Mouse (Mus musculus) kidney, embryonic 15.5 days (tissue): ENCODE data around the gene Gstt1. TPM values are rescaled to one million over a fixed set of nuclear protein-coding genes. Genes with fewer than 3 reads are reported as not detected.
"Not testable (repeated sequence)": the region's sequence is repeated elsewhere in the genome, so short reads cannot be mapped to it uniquely, and the experiment has no call there.

ENCODE experiments used
- ATAC-seq: fragments of 200-750 bp; cut with Nextera tagmentation; replicated peaks from 2 replicates; pipeline ENCODE4 v1.8.0; 2017; ENCODE audit warnings: moderate TSS enrichment; ENCODE audit not compliant: low FRiP score
- H3K27ac ChIP-seq: fragments of 300-500 bp; sonication (generic); 2 replicates; pipeline ENCODE4 v1.5.1; 2015; ENCODE audit warnings: mild to moderate bottlenecking, inconsistent platforms
- H3K27me3 ChIP-seq: fragments of 300-500 bp; sonication (generic); 2 replicates; pipeline ENCODE4 v1.6.1; 2015; ENCODE audit warnings: inconsistent platforms
- H3K36me3 ChIP-seq: fragments of 300-500 bp; sonication (generic); 2 replicates; pipeline ENCODE4 v1.6.1; 2015; ENCODE audit warnings: inconsistent platforms
- H3K4me1 ChIP-seq: fragments of 300-500 bp; sonication (generic); 2 replicates; pipeline ENCODE4 v1.6.1; 2015; ENCODE audit warnings: inconsistent platforms
- H3K4me2 ChIP-seq: fragments of 300-500 bp; sonication (generic); 2 replicates; pipeline ENCODE4 v1.6.1; 2015; ENCODE audit warnings: moderate library complexity, mild to moderate bottlenecking, inconsistent platforms
- H3K4me3 ChIP-seq: fragments of 300-500 bp; sonication (generic); replicated peaks from 2 replicates; pipeline ENCODE4 v1.5.1; 2015; ENCODE audit warnings: mild to moderate bottlenecking, inconsistent platforms
- H3K9ac ChIP-seq: fragments of 300-500 bp; sonication (generic); 2 replicates; pipeline ENCODE4 v1.6.1; 2015; ENCODE audit warnings: mild to moderate bottlenecking, inconsistent platforms
- H3K9me3 ChIP-seq: fragments of 300-500 bp; sonication (generic); replicated peaks from 2 replicates; pipeline ENCODE4 v1.6.1; 2016; ENCODE audit warnings: inconsistent platforms
- WGBS: fragments of 180-500 bp; shearing (Covaris S2); methylation state at CpG from one replicate; pipeline ENCODE4 v1.1.7; 2015; ENCODE audit warnings: mixed read lengths; 5-methylcytosine and 5-hydroxymethylcytosine counted together
- polyA plus RNA-seq: library from polyadenylated mRNA; unstranded; fragments of >200 nt; fragmentation: Nextera tagmentation; extraction: Ambion mirVana; gene quantifications from 2 replicates; pipeline ENCODE4 v1.2.1, GENCODE M21; 2015

Gstt1 gene
- 12.6 and 15.8 TPM in 2 replicates for polyA plus RNA-seq

- Histone ChIP-seq H3K9me3 (no peaks in the 10 kb centered on the region), H3K4me1 (peaks cover 28% of the 10 kb centered on the region), H3K27ac (0 out of 2 replicates have a peak within 1 kb of the TSS, but pooled peaks have one; percentile 27), H3K27me3 (peaks cover 11% of the 10 kb centered on the region; the same call in 1 of the 2 replicates), H3K36me3 (no peaks in the 10 kb centered on the region), H3K4me3 (peak within 1 kb of the TSS; percentile 49), H3K9ac (peak within 1 kb of the TSS; percentile 42), H3K4me2 (peak within 1 kb of the TSS; percentile 85)
- 3% methylated on average over 18 of the region's 18 CpGs for WGBS
- ATAC-seq, result peak; percentile 59; the same call in 1 of the 2 replicates
Measured at GRCm38 (mm10) chr10:75798176-75798696, at the start of gene Gstt1. Gstt1 (minus strand) TSS chr10:75798584.

GRCm38 (mm10) chr10:75845306-75845930 is 47.0 kb upstream of the Gstt1 start:
- Histone ChIP-seq H3K4me3 (no peak overlapping the region), H3K36me3 (no peaks in the 10 kb centered on the region), H3K4me1 (no peaks in the 10 kb centered on the region), H3K4me2 (no peak overlapping the region), H3K27me3 (no peaks in the 10 kb centered on the region), H3K27ac (no peak overlapping the region), H3K9me3 (no peaks in the 10 kb centered on the region), H3K9ac (no peak overlapping the region)
- peak; percentile 43; the same call in 1 of the 2 replicates for ATAC-seq
- 71% methylated on average over 6 of the region's 6 CpGs for WGBS

GRCm38 (mm10) chr10:75844800-75845199 is 46.4 kb upstream of the Gstt1 start:
- ATAC-seq, result no peak
- WGBS, result 85% methylated on average over 1 of the region's 1 CpGs

GRCm38 (mm10) chr10:75843898-75844297 is 45.5 kb upstream of the Gstt1 start:
- H3K4me3 ChIP-seq, H3K27me3 ChIP-seq, H3K4me1 ChIP-seq, H3K36me3 ChIP-seq, ATAC-seq, H3K9ac ChIP-seq, H3K4me2 ChIP-seq, H3K9me3 ChIP-seq, H3K27ac ChIP-seq: not testable (repeated sequence)
- WGBS, result 83% methylated on average over 6 of the region's 6 CpGs

More at GRCm38 (mm10) chr10:75844800-75845199, 46.4 kb upstream of the Gstt1 start:
- no peak overlapping the region for H3K4me2 ChIP-seq
- H3K9ac ChIP-seq, result no peak overlapping the region
- H3K27me3 ChIP-seq, result no peaks in the 10 kb centered on the region
- H3K36me3 ChIP-seq, result no peaks in the 10 kb centered on the region
- H3K4me3 ChIP-seq, result no peak overlapping the region
- no peak overlapping the region for H3K27ac ChIP-seq
- H3K9me3 ChIP-seq, result no peaks in the 10 kb centered on the region
- no peaks in the 10 kb centered on the region for H3K4me1 ChIP-seq

GRCm38 (mm10) chr10:75839092-75839491 is 40.7 kb upstream of the Gstt1 start:
- ATAC-seq, result no peak
- no peak overlapping the region for H3K9ac ChIP-seq
- no peaks in the 10 kb centered on the region for H3K9me3 ChIP-seq
- no peaks in the 10 kb centered on the region for H3K27me3 ChIP-seq
- no peaks in the 10 kb centered on the region for H3K36me3 ChIP-seq
- peaks cover 46% of the 10 kb centered on the region for H3K4me1 ChIP-seq
- no peak overlapping the region for H3K27ac ChIP-seq
- no peak overlapping the region for H3K4me2 ChIP-seq
- H3K4me3 ChIP-seq, result no peak overlapping the region
- 84% methylated on average over 10 of the region's 10 CpGs for WGBS

GRCm38 (mm10) chr10:75837248-75837759 is 38.9 kb upstream of the Gstt1 start, which contains the start of gene Gstt2:
Gstt2 (minus strand) TSS chr10:75837424.
- H3K27ac ChIP-seq, result peak within 1 kb of the TSS; percentile 84
- H3K9ac ChIP-seq, result peak within 1 kb of the TSS; percentile 50
- H3K4me2 ChIP-seq, result peak within 1 kb of the TSS; percentile 78
- H3K9me3 ChIP-seq, result no peaks in the 10 kb centered on the region
- H3K4me3 ChIP-seq, result peak within 1 kb of the TSS; percentile 48
- H3K4me1 ChIP-seq, result peaks cover 57% of the 10 kb centered on the region
- no peaks in the 10 kb centered on the region for H3K36me3 ChIP-seq
- WGBS, result 0% methylated on average over 21 of the region's 21 CpGs
- ATAC-seq, result peak; percentile 90
- no peaks in the 10 kb centered on the region for H3K27me3 ChIP-seq

GRCm38 (mm10) chr10:75835761-75836531 is 37.6 kb upstream of the Gstt1 start:
- no peak for ATAC-seq
- WGBS, result 10% methylated on average over 10 of the region's 10 CpGs
- Histone ChIP-seq H3K9me3 (no peaks in the 10 kb centered on the region), H3K27me3 (no peaks in the 10 kb centered on the region), H3K27ac (peak overlapping the region; percentile 84), H3K36me3 (no peaks in the 10 kb centered on the region), H3K4me3 (peak overlapping the region; percentile 42), H3K9ac (no peak overlapping the region), H3K4me2 (peak overlapping the region; percentile 78), H3K4me1 (peaks cover 57% of the 10 kb centered on the region)

GRCm38 (mm10) chr10:75835307-75835706 is 36.9 kb upstream of the Gstt1 start:
- Histone ChIP-seq H3K4me1 (peaks cover 57% of the 10 kb centered on the region), H3K27ac (peak overlapping the region; percentile 72), H3K27me3 (no peaks in the 10 kb centered on the region), H3K4me2 (peak overlapping the region; percentile 78), H3K9me3 (no peaks in the 10 kb centered on the region), H3K4me3 (peak overlapping the region; percentile 42), H3K36me3 (no peaks in the 10 kb centered on the region), H3K9ac (no peak overlapping the region)
- WGBS, result 1% methylated on average over 10 of the region's 10 CpGs
- no peak for ATAC-seq

GRCm38 (mm10) chr10:75834721-75835120 is 36.3 kb upstream of the Gstt1 start:
- H3K4me1 ChIP-seq, result peaks cover 57% of the 10 kb centered on the region
- no peak for ATAC-seq
- no peaks in the 10 kb centered on the region for H3K36me3 ChIP-seq
- WGBS, result 10% methylated on average over 9 of the region's 9 CpGs
- peak overlapping the region; percentile 42 for H3K4me3 ChIP-seq
- H3K4me2 ChIP-seq, result peak overlapping the region; percentile 78
- no peaks in the 10 kb centered on the region for H3K27me3 ChIP-seq
- peak overlapping the region; percentile 72 for H3K27ac ChIP-seq
- no peaks in the 10 kb centered on the region for H3K9me3 ChIP-seq
- peak overlapping the region; percentile 29 for H3K9ac ChIP-seq

- Histone ChIP-seq H3K4me3 (peak overlapping the region; percentile 42), H3K36me3 (no peaks in the 10 kb centered on the region), H3K9me3 (no peaks in the 10 kb centered on the region), H3K27ac (peak overlapping the region; percentile 72), H3K9ac (peak overlapping the region; percentile 29), H3K4me1 (peaks cover 57% of the 10 kb centered on the region), H3K27me3 (no peaks in the 10 kb centered on the region), H3K4me2 (peak overlapping the region; percentile 78)
- peak; percentile 37 for ATAC-seq
- WGBS, result under 1% methylated on average over 21 of the region's 21 CpGs
Measured at GRCm38 (mm10) chr10:75834250-75834649, 35.9 kb upstream of the Gstt1 start.

GRCm38 (mm10) chr10:75833456-75834080 is 35.2 kb upstream of the Gstt1 start:
- no peak; the same call in 1 of the 2 replicates for ATAC-seq
- Histone ChIP-seq H3K36me3 (no peaks in the 10 kb centered on the region), H3K27ac (peak overlapping the region; percentile 72), H3K27me3 (no peaks in the 10 kb centered on the region), H3K9me3 (no peaks in the 10 kb centered on the region), H3K4me1 (peaks cover 56% of the 10 kb centered on the region), H3K4me3 (peak overlapping the region; percentile 42), H3K4me2 (peak overlapping the region; percentile 78), H3K9ac (peak overlapping the region; percentile 29)
- 11% methylated on average over 21 of the region's 21 CpGs for WGBS
